Mouse (Mus musculus) intestine, postnatal 0 days (tissue): ENCODE measurements around the gene Selenok. TPM values are rescaled to one million over a fixed set of nuclear protein-coding genes. Genes with fewer than 3 reads are reported as not detected.

Experiments
- ATAC-seq: fragments of 200-750 bp; cut with Nextera tagmentation; 2 replicates; pipeline ENCODE4 v1.8.0; 2017; ENCODE audit warnings: mild to moderate bottlenecking, moderate TSS enrichment, moderate library complexity
- H3K27ac ChIP-seq: fragments of 300-500 bp; sonication (generic); 2 replicates; pipeline ENCODE4 v1.5.1; 2014; ENCODE audit warnings: mild to moderate bottlenecking, low read depth, low read length, moderate library complexity
- H3K27me3 ChIP-seq: fragments of 300-500 bp; sonication (generic); replicated peaks from 2 replicates; pipeline ENCODE4 v1.6.1; 2014; ENCODE audit warnings: low read length, mixed read lengths; ENCODE audit not compliant: control insufficient read depth, insufficient read depth
- H3K36me3 ChIP-seq: fragments of 300-500 bp; sonication (generic); 2 replicates; pipeline ENCODE4 v1.6.1; 2014; ENCODE audit warnings: mild to moderate bottlenecking, moderate library complexity; ENCODE audit not compliant: control insufficient read depth, insufficient read depth
- H3K4me1 ChIP-seq: fragments of 300-500 bp; sonication (generic); replicated peaks from 2 replicates; pipeline ENCODE4 v1.6.1; 2014; ENCODE audit warnings: antibody characterized with exemption, low read length, mixed read lengths; ENCODE audit not compliant: control insufficient read depth, insufficient read depth
- H3K4me2 ChIP-seq: fragments of 300-500 bp; sonication (generic); replicated peaks from 2 replicates; pipeline ENCODE4 v1.6.1; 2014; ENCODE audit warnings: low read depth, mild to moderate bottlenecking, moderate library complexity
- H3K4me3 ChIP-seq: fragments of 300-500 bp; sonication (generic); 2 replicates; pipeline ENCODE4 v1.5.1; 2014; ENCODE audit warnings: low read depth, low read length
- H3K9ac ChIP-seq: fragments of 300-500 bp; sonication (generic); 2 replicates; pipeline ENCODE4 v1.6.1; 2014; ENCODE audit warnings: mild to moderate bottlenecking, low read depth, low read length
- H3K9me3 ChIP-seq: fragments of 300-500 bp; sonication (generic); 2 replicates; pipeline ENCODE4 v1.6.1; 2016; ENCODE audit warnings: mixed run types; ENCODE audit not compliant: control insufficient read depth
- CTCF ChIP-seq: sonication (generic); IDR thresholded peaks from 2 replicates; pipeline ENCODE4 v1.5.1; 2016; ENCODE audit warnings: low read depth, mild to moderate bottlenecking, control low read depth, antibody characterized with exemption, moderate library complexity
- WGBS: fragments of 180-500 bp; shearing (Covaris S2); extraction: QIAGEN DNeasy Blood & Tissue Kit; methylation state at CpG from one replicate; pipeline ENCODE4 v1.1.7; 2014; 5-methylcytosine and 5-hydroxymethylcytosine counted together
- polyA plus RNA-seq: library from polyadenylated mRNA; unstranded; fragments of >200 nt; fragmentation: Nextera tagmentation; extraction: Ambion mirVana; gene quantifications from 2 replicates; pipeline ENCODE4 v1.2.1, GENCODE M21; 2015

The Selenok gene
- polyA plus RNA-seq, 1 experiment from 2014 or later: 313 TPM

- Histone ChIP-seq H3K4me3 (no peak overlapping the region), H3K9ac (no peak overlapping the region), H3K36me3 (peaks cover 48% of the 10 kb centered on the region), H3K9me3 (no peaks in the 10 kb centered on the region), H3K27me3 (no peaks in the 10 kb centered on the region), H3K4me2 (no peak overlapping the region), H3K27ac (no peak overlapping the region), H3K4me1 (peaks cover 4% of the 10 kb centered on the region; the same call in 1 of the 2 replicates)
- no peak for TF ChIP-seq CTCF
- ATAC-seq: no peak
- WGBS: 75% methylated on average over 5 of the region's 5 CpGs
These were observed 3.9 kb downstream of the Selenok start for GRCm38 (mm10) chr14:29971993-29972392.

- Histone ChIP-seq H3K27me3 (no peaks in the 10 kb centered on the region), H3K4me3 (no peak overlapping the region), H3K4me2 (no peak overlapping the region), H3K27ac (no peak overlapping the region), H3K9ac (no peak overlapping the region), H3K9me3 (no peaks in the 10 kb centered on the region), H3K36me3 (peaks cover 51% of the 10 kb centered on the region), H3K4me1 (no peaks in the 10 kb centered on the region; the same call in 1 of the 2 replicates)
- peak; percentile 24; the same call in 1 of the 2 replicates for ATAC-seq
- no peak for TF ChIP-seq CTCF
- WGBS: 69% methylated on average over 6 of the region's 6 CpGs
These were observed 8.8 kb downstream of the Selenok start for GRCm38 (mm10) chr14:29976927-29977326.

GRCm38 (mm10) chr14:29978254-29979204 lies 10.4 kb downstream of the Selenok start, which contains the start of gene Actr8:
Gene Actr8, plus strand, starts transcription at chr14:29978337.
- H3K36me3 ChIP-seq: peaks cover 51% of the 10 kb centered on the region
- peak within 1 kb of the TSS; percentile 88 for H3K9ac ChIP-seq
- peak within 1 kb of the TSS; percentile 89 for H3K4me3 ChIP-seq
- peak within 1 kb of the TSS; percentile 75 for H3K4me2 ChIP-seq
- peak; percentile 88 for ATAC-seq
- under 1% methylated on average over 44 of the region's 44 CpGs for WGBS
- peak within 1 kb of the TSS; percentile 91 for H3K27ac ChIP-seq
- H3K27me3 ChIP-seq: no peaks in the 10 kb centered on the region
- TF ChIP-seq CTCF: no peak
- H3K4me1 ChIP-seq: no peaks in the 10 kb centered on the region
- H3K9me3 ChIP-seq: no peaks in the 10 kb centered on the region

GRCm38 (mm10) chr14:29980447-29981205 lies 12.5 kb downstream of the Selenok start:
- TF ChIP-seq CTCF: peak; percentile 71
- Histone ChIP-seq H3K27ac (no peak overlapping the region), H3K4me3 (no peak overlapping the region), H3K4me2 (no peak overlapping the region), H3K27me3 (no peaks in the 10 kb centered on the region), H3K9me3 (no peaks in the 10 kb centered on the region), H3K4me1 (no peaks in the 10 kb centered on the region), H3K9ac (no peak overlapping the region), H3K36me3 (peaks cover 60% of the 10 kb centered on the region)
- no peak for ATAC-seq
- WGBS: 94% methylated on average over 10 of the region's 10 CpGs

GRCm38 (mm10) chr14:29986096-29986495 lies 18.0 kb downstream of the Selenok start:
- no peaks in the 10 kb centered on the region for H3K27me3 ChIP-seq
- H3K9me3 ChIP-seq: no peaks in the 10 kb centered on the region
- peaks cover 96% of the 10 kb centered on the region for H3K36me3 ChIP-seq
- TF ChIP-seq CTCF: no peak
- no peak for ATAC-seq
- H3K4me3 ChIP-seq: no peak overlapping the region
- no peak overlapping the region for H3K4me2 ChIP-seq
- H3K27ac ChIP-seq: no peak overlapping the region
- H3K4me1 ChIP-seq: no peaks in the 10 kb centered on the region
- H3K9ac ChIP-seq: no peak overlapping the region
- WGBS: 92% methylated on average over 4 of the region's 4 CpGs

- TF ChIP-seq CTCF: no peak
- Histone ChIP-seq H3K27me3 (no peaks in the 10 kb centered on the region), H3K4me3 (no peak overlapping the region), H3K4me1 (no peaks in the 10 kb centered on the region), H3K9ac (no peak overlapping the region), H3K9me3 (no peaks in the 10 kb centered on the region), H3K36me3 (peaks cover 97% of the 10 kb centered on the region), H3K4me2 (no peak overlapping the region), H3K27ac (no peak overlapping the region)
- no peak for ATAC-seq
- 95% methylated on average over 6 of the region's 6 CpGs for WGBS
These were observed 19.2 kb downstream of the Selenok start for GRCm38 (mm10) chr14:29987276-29987675.
